Mouse (Mus musculus) E14TG2a.4 (cell line): ENCODE results near the gene Unc13a.

Experiments used
- CTCF ChIP-seq: conservative IDR thresholded peaks from 2 replicates; pipeline ENCODE4 v1.5.1; 2014; ENCODE audit warnings: low read length
- NANOG ChIP-seq: IDR thresholded peaks from 2 replicates; pipeline ENCODE4 v1.6.1; 2014; ENCODE audit warnings: borderline replicate concordance, low read length, mixed read lengths
- POU5F1 ChIP-seq: IDR thresholded peaks from 2 replicates; pipeline ENCODE4 v1.6.1; 2014; ENCODE audit warnings: low read length, borderline replicate concordance

DNA sequence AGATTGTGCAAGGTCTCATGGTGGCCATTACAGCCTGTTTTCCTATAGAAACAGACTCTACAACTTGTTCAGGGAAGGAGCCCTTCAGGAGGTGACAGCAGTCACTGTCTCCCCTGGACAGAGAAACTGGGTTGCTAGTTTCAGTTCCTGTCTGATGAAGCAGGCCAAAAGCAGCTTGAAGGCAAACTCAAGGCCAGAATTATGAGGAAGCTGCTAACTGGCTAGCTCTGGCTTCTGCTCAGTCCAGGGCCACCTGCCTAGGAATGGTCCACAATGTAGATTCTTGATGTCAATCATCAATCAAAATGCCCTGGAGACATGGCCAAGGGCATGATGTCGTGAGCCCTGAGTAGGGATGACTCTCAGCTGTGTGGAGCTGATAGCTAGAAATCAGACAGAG is 46.5 kb downstream of the Unc13a start:
- TF ChIP-seq CTCF (no peak), POU5F1 (no peak), NANOG (no peak)
